Mouse (Mus musculus) splenic B cell, adult 2 months (primary cell): ENCODE measurements at regions not wholly inside any gene's neighbourhood (a gene's known extent, or its start where the extent isn't known, plus 50 kb on each side); places are given as distances from the start of the nearest gene placed in this dataset.

Experiments
- DNase-seq: peaks from one replicate; pipeline ENCODE4 v3.0.0-alpha.2; 2011; ENCODE audit warnings: low read depth, low spot score
- H3K27me3 ChIP-seq: 2 replicates; pipeline ENCODE4 v1.6.1; 2012; ENCODE audit warnings: mild to moderate bottlenecking, low read length, moderate library complexity, mixed read lengths; ENCODE audit not compliant: control insufficient read depth, poor library complexity, insufficient read depth, severe bottlenecking
- H3K36me3 ChIP-seq: 2 replicates; pipeline ENCODE4 v1.6.1; 2012; ENCODE audit warnings: mild to moderate bottlenecking, low read length, moderate library complexity, mixed read lengths; ENCODE audit not compliant: control insufficient read depth, poor library complexity, insufficient read depth, severe bottlenecking

- no peak for DNase-seq
- Histone ChIP-seq H3K27me3 (no peaks in the 10 kb centered on the region), H3K36me3 (no peaks in the 10 kb centered on the region)
Observed at GRCm38 (mm10) chr13:55977902-55978301, 141.9 kb upstream of the Pitx1 start.

GRCm38 (mm10) chr13:55976911-55977381, 141.0 kb upstream of the Pitx1 start:
- DNase-seq, result no peak
- no peaks in the 10 kb centered on the region for H3K36me3 ChIP-seq
- no peaks in the 10 kb centered on the region for H3K27me3 ChIP-seq

GRCm38 (mm10) chr13:55974105-55974504, 138.1 kb upstream of the Pitx1 start:
- no peak for DNase-seq
- Histone ChIP-seq H3K27me3 (no peaks in the 10 kb centered on the region), H3K36me3 (no peaks in the 10 kb centered on the region)

GRCm38 (mm10) chr13:55970687-55971086, 134.7 kb upstream of the Pitx1 start:
- no peak for DNase-seq
- H3K27me3 ChIP-seq, result no peaks in the 10 kb centered on the region
- no peaks in the 10 kb centered on the region for H3K36me3 ChIP-seq

GRCm38 (mm10) chr13:55969473-55969872, 133.5 kb upstream of the Pitx1 start:
- DNase-seq, result no peak
- Histone ChIP-seq H3K36me3 (no peaks in the 10 kb centered on the region), H3K27me3 (no peaks in the 10 kb centered on the region)

GRCm38 (mm10) chr13:55967151-55967550, 131.2 kb upstream of the Pitx1 start:
- Histone ChIP-seq H3K27me3 (no peaks in the 10 kb centered on the region), H3K36me3 (no peaks in the 10 kb centered on the region)
- no peak for DNase-seq

- peak; percentile 21 for DNase-seq
- no peaks in the 10 kb centered on the region for H3K36me3 ChIP-seq
- H3K27me3 ChIP-seq, result no peaks in the 10 kb centered on the region
Observed at GRCm38 (mm10) chr13:55963005-55963620, 127.1 kb upstream of the Pitx1 start.

GRCm38 (mm10) chr13:55962254-55962866, 126.4 kb upstream of the Pitx1 start:
- no peaks in the 10 kb centered on the region for H3K27me3 ChIP-seq
- DNase-seq, result no peak
- H3K36me3 ChIP-seq, result no peaks in the 10 kb centered on the region

GRCm38 (mm10) chr13:55954346-55954745, 118.4 kb upstream of the Pitx1 start:
- Histone ChIP-seq H3K36me3 (no peaks in the 10 kb centered on the region), H3K27me3 (no peaks in the 10 kb centered on the region)

GRCm38 (mm10) chr13:55953426-55953825, 117.4 kb upstream of the Pitx1 start:
- H3K36me3 ChIP-seq, result no peaks in the 10 kb centered on the region
- no peaks in the 10 kb centered on the region for H3K27me3 ChIP-seq
- no peak for DNase-seq

More at GRCm38 (mm10) chr13:55954346-55954745, 118.4 kb upstream of the Pitx1 start:
- no peak for DNase-seq

- DNase-seq, result no peak
- Histone ChIP-seq H3K36me3 (no peaks in the 10 kb centered on the region), H3K27me3 (no peaks in the 10 kb centered on the region)
Observed at GRCm38 (mm10) chr13:55950773-55951172, 114.8 kb upstream of the Pitx1 start.

GRCm38 (mm10) chr13:55948591-55948990, 112.6 kb upstream of the Pitx1 start:
- H3K27me3 ChIP-seq, result no peaks in the 10 kb centered on the region
- no peaks in the 10 kb centered on the region for H3K36me3 ChIP-seq
- no peak for DNase-seq

GRCm38 (mm10) chr13:55948144-55948543, 112.2 kb upstream of the Pitx1 start:
- H3K36me3 ChIP-seq, result no peaks in the 10 kb centered on the region

GRCm38 (mm10) chr13:55937417-55937816, 101.4 kb upstream of the Pitx1 start:
- no peaks in the 10 kb centered on the region for H3K36me3 ChIP-seq
- H3K27me3 ChIP-seq, result no peaks in the 10 kb centered on the region
- DNase-seq, result no peak

More at GRCm38 (mm10) chr13:55948144-55948543, 112.2 kb upstream of the Pitx1 start:
- H3K27me3 ChIP-seq, result no peaks in the 10 kb centered on the region
- no peak for DNase-seq

GRCm38 (mm10) chr13:55937000-55937399, 101.0 kb upstream of the Pitx1 start:
- DNase-seq, result no peak
- Histone ChIP-seq H3K27me3 (no peaks in the 10 kb centered on the region), H3K36me3 (no peaks in the 10 kb centered on the region)
